Mouse (Mus musculus): ENCODE results near the gene Gm3646. TPM values are rescaled to one million over a fixed set of nuclear protein-coding genes. Genes with fewer than 3 reads are reported as not detected.

Gene Gm3646
- polyA plus RNA-seq (2017; shearing (Covaris generic)), result not detected

GRCm38 (mm10) chr1:39805243-39805979 is at the start of gene Gm3646:
Gm3646 (minus strand) TSS chr1:39805332.

Other genes starting within 250 kb of the Gm3646 start
- 7.2 TPM for gene Rnf149, start 227.9 kb downstream of the Gm3646 start, polyA plus RNA-seq (2017; shearing (Covaris generic))
- not detected for gene Creg2, start 153.9 kb downstream of the Gm3646 start, polyA plus RNA-seq (2017; shearing (Covaris generic))
- gene Rfx8, start 84.3 kb downstream of the Gm3646 start, polyA plus RNA-seq (2017; shearing (Covaris generic)), result not detected
- 14.4 TPM for gene Map4k4, start 95.6 kb upstream of the Gm3646 start, polyA plus RNA-seq (2017; shearing (Covaris generic))

Data from CD4-positive, CD25-positive, alpha-beta regulatory T cell, adult 9 weeks (primary cell).